Comparison of ENCODE assay signal across 29 mouse cellular contexts in the genomic region with DNA sequence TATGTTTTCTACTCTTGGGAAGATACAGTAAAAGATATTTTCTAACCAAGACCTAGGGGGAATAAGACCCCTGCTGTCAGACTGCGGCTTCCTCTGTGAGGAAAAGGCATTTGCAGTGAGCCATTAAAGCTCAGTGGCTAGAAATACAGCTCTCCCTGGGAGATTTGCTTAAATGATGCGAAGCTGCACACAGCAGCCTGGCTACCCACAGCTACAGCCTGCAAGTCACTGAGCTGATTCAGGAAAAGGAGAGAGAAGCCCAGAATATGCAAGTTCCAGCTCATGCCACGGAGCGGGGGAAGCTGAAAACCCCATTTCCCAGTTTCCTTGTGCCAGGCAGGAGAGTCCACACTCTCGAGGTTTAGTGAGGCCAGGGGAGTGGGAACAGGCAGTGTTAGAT. TPM values are rescaled to one million over a fixed set of nuclear protein-coding genes. Genes with fewer than 3 reads are reported as not detected.
DNase-seq lines count a peak whose midpoint lies in the region; ATAC-seq and TF ChIP-seq lines count a peak whose summit lies in the region.
"Had no signal": no experiment of that assay in that cellular context is flagged by ENCODE, and none has a peak within 500 bp of the region (broad histone marks: within the 10 kb centered on the region; RNA-seq: fewer than 3 reads in every experiment).

No protein-coding gene starts in this region.

- H3K9me3 ChIP-seq in hindbrain, embryonic 10.5 days, result no peaks in the 10 kb centered on the region
- H3K9me3 ChIP-seq in hindbrain, embryonic 11.5 days (ENCODE audit: control insufficient read depth, low read length), result no peaks in the 10 kb centered on the region
- H3K9me3 ChIP-seq in midbrain, embryonic 11.5 days (ENCODE audit: control insufficient read depth, low read length), result no peaks in the 10 kb centered on the region
- H3K9me3 ChIP-seq in midbrain, postnatal 0 days (ENCODE audit: low read length), result no peaks in the 10 kb centered on the region
- no peaks in the 10 kb centered on the region for H3K9me3 ChIP-seq in midbrain, embryonic 13.5 days
- H3K9me3 ChIP-seq: heart, embryonic 10.5 days; heart, embryonic 15.5 days; liver, embryonic 15.5 days had no signal

- DNase-seq in hindbrain, embryonic 10.5 days (ENCODE audit: low spot score), result no peak
- no peak for DNase-seq in hindbrain, embryonic 11.5 days (ENCODE audit: low spot score)
- DNase-seq in midbrain, embryonic 11.5 days (ENCODE audit: low spot score, missing footprints), result no peak
- DNase-seq in midbrain, postnatal 0 days (ENCODE audit: low spot score), result no peak
- DNase-seq in thymus, postnatal 0 days (ENCODE audit: low spot score), result no peak
- DNase-seq in lung, postnatal 4 days, result no peak
- DNase-seq: adrenal gland, postnatal 10 days; cerebellum, adult 18-20 months; cerebellum, postnatal 10 days; gastrocnemius, postnatal 25 days; heart, adult 11 months; kidney, adult 9 months; kidney, postnatal 10 days; layer of hippocampus, postnatal 36 days; lung, embryonic 14.5 days; right cerebral cortex, postnatal 4 days; thymus, adult 2 months; thymus, postnatal 4 days had no signal

- no peak for TF ChIP-seq CTCF in midbrain, postnatal 0 days (IDR thresholded peaks at IDR 0.05)

- 62% methylated on average over 5 of the region's 5 CpGs for WGBS in hindbrain, embryonic 10.5 days
- 57% methylated on average over 5 of the region's 5 CpGs for WGBS in hindbrain, embryonic 11.5 days
- WGBS in midbrain, embryonic 11.5 days, result 44% methylated on average over 5 of the region's 5 CpGs
- WGBS in midbrain, postnatal 0 days, result 54% methylated on average over 5 of the region's 5 CpGs
- WGBS in midbrain, embryonic 13.5 days, result 54% methylated on average over 5 of the region's 5 CpGs

- no peak overlapping the region for H3K4me3 ChIP-seq in hindbrain, embryonic 10.5 days
- H3K4me3 ChIP-seq in hindbrain, embryonic 11.5 days (ENCODE audit: low read depth, low read length), result no peak overlapping the region
- no peak overlapping the region for H3K4me3 ChIP-seq in midbrain, embryonic 11.5 days (ENCODE audit: low read depth, low read length)
- no peak overlapping the region for H3K4me3 ChIP-seq in midbrain, postnatal 0 days (ENCODE audit: low read depth, low read length)
- H3K4me3 ChIP-seq in midbrain, embryonic 13.5 days (replicated peaks), result no peak overlapping the region
- H3K4me3 ChIP-seq: erythroblast, embryonic 14.5 days; heart, embryonic 10.5 days; heart, embryonic 15.5 days; liver, embryonic 15.5 days had no signal

- H3K4me2 ChIP-seq in hindbrain, embryonic 11.5 days (replicated peaks; ENCODE audit: low read depth, low read length), result no peak overlapping the region
- no peak overlapping the region for H3K4me2 ChIP-seq in midbrain, embryonic 11.5 days
- no peak overlapping the region for H3K4me2 ChIP-seq in midbrain, postnatal 0 days (ENCODE audit: low read depth, low read length, poor library complexity, severe bottlenecking)
- no peak overlapping the region for H3K4me2 ChIP-seq in midbrain, embryonic 13.5 days (replicated peaks)
- H3K4me2 ChIP-seq: heart, embryonic 15.5 days; liver, embryonic 15.5 days; lung, embryonic 14.5 days had no signal

- peaks cover 34% of the 10 kb centered on the region for H3K4me1 ChIP-seq in hindbrain, embryonic 10.5 days (replicated peaks)
- no peaks in the 10 kb centered on the region for H3K4me1 ChIP-seq in hindbrain, embryonic 11.5 days (replicated peaks; ENCODE audit: control insufficient read depth, insufficient read depth, low read length)
- peaks cover 12% of the 10 kb centered on the region for H3K4me1 ChIP-seq in midbrain, embryonic 11.5 days (ENCODE audit: control insufficient read depth, insufficient read depth, low read length)
- no peaks in the 10 kb centered on the region; the same call in 1 of the 2 replicates for H3K4me1 ChIP-seq in midbrain, postnatal 0 days (ENCODE audit: insufficient read depth, low read length)
- peaks cover 43% of the 10 kb centered on the region for H3K4me1 ChIP-seq in midbrain, embryonic 13.5 days (replicated peaks)
- H3K4me1 ChIP-seq: liver, embryonic 15.5 days had no signal

- H3K27me3 ChIP-seq in hindbrain, embryonic 10.5 days (ENCODE audit: insufficient read depth, poor library complexity, severe bottlenecking), result peaks cover 3% of the 10 kb centered on the region; the same call in 1 of the 2 replicates
- H3K27me3 ChIP-seq in hindbrain, embryonic 11.5 days (ENCODE audit: control insufficient read depth, insufficient read depth, low read length), result no peaks in the 10 kb centered on the region
- no peaks in the 10 kb centered on the region for H3K27me3 ChIP-seq in midbrain, embryonic 11.5 days (ENCODE audit: control insufficient read depth, insufficient read depth, low read length)
- no peaks in the 10 kb centered on the region for H3K27me3 ChIP-seq in midbrain, postnatal 0 days (ENCODE audit: insufficient read depth, low read length)
- no peaks in the 10 kb centered on the region for H3K27me3 ChIP-seq in midbrain, embryonic 13.5 days
- H3K27me3 ChIP-seq: heart, embryonic 15.5 days; liver, embryonic 15.5 days; Patski had no signal

- H3K9ac ChIP-seq in hindbrain, embryonic 11.5 days (ENCODE audit: low read depth, low read length), result no peak overlapping the region
- H3K9ac ChIP-seq in midbrain, embryonic 11.5 days (ENCODE audit: low read length), result 0 out of 2 replicates have a peak overlapping the region, but pooled peaks have one; percentile 4
- no peak overlapping the region for H3K9ac ChIP-seq in midbrain, postnatal 0 days (replicated peaks; ENCODE audit: low read length, poor library complexity, severe bottlenecking)
- H3K9ac ChIP-seq in midbrain, embryonic 13.5 days (replicated peaks), result no peak overlapping the region
- H3K9ac ChIP-seq: heart, embryonic 15.5 days; liver, embryonic 15.5 days; lung, embryonic 14.5 days had no signal

- 0 out of 2 replicates have a peak overlapping the region, but pooled peaks have one; percentile 2 for H3K27ac ChIP-seq in hindbrain, embryonic 10.5 days
- H3K27ac ChIP-seq in hindbrain, embryonic 11.5 days (ENCODE audit: low read depth, low read length), result no peak overlapping the region
- H3K27ac ChIP-seq in midbrain, embryonic 11.5 days (ENCODE audit: low read depth, low read length), result no peak overlapping the region
- H3K27ac ChIP-seq in midbrain, postnatal 0 days (ENCODE audit: low read depth, low read length), result no peak overlapping the region
- H3K27ac ChIP-seq in midbrain, embryonic 13.5 days, result peak overlapping the region; percentile 62
- H3K27ac ChIP-seq: heart, embryonic 10.5 days; heart, embryonic 15.5 days; liver, embryonic 15.5 days had no signal

- H3K36me3 ChIP-seq in hindbrain, embryonic 10.5 days, result no peaks in the 10 kb centered on the region
- no peaks in the 10 kb centered on the region for H3K36me3 ChIP-seq in hindbrain, embryonic 11.5 days (ENCODE audit: control insufficient read depth, insufficient read depth, low read length)
- no peaks in the 10 kb centered on the region for H3K36me3 ChIP-seq in midbrain, embryonic 11.5 days (ENCODE audit: control insufficient read depth, insufficient read depth, low read length)
- no peaks in the 10 kb centered on the region for H3K36me3 ChIP-seq in midbrain, postnatal 0 days (ENCODE audit: insufficient read depth, low read length)
- no peaks in the 10 kb centered on the region for H3K36me3 ChIP-seq in midbrain, embryonic 13.5 days
- H3K36me3 ChIP-seq: heart, embryonic 10.5 days; heart, embryonic 15.5 days had no signal

- no peak for ATAC-seq in hindbrain, embryonic 11.5 days (ENCODE audit: low FRiP score)
- ATAC-seq in midbrain, embryonic 11.5 days (ENCODE audit: low FRiP score), result no peak
- ATAC-seq in midbrain, postnatal 0 days (ENCODE audit: low FRiP score), result no peak
- ATAC-seq in midbrain, embryonic 13.5 days, result no peak
- ATAC-seq: intestine, postnatal 0 days; Patski had no signal

RNA-seq across cellular contexts. Expression of gene Crb2, which starts 46.1 kb away (rescaled TPM):
- polyA plus RNA-seq in hindbrain, embryonic 10.5 days (2016; fragmentation: Nextera tagmentation; extraction: Ambion mirVana), result 19.5 and 20.5 TPM in 2 replicates
- polyA plus RNA-seq in hindbrain, embryonic 11.5 days (2014; fragmentation: Nextera tagmentation; extraction: Ambion mirVana), result 6.2 and 7.7 TPM in 2 replicates
- polyA plus RNA-seq in midbrain, embryonic 11.5 days (2014; fragmentation: Nextera tagmentation; extraction: Ambion mirVana), result 10.9 and 14.6 TPM in 2 replicates
- 3.7 and 4.8 TPM in 2 replicates for total RNA-seq in midbrain, postnatal 0 days (2014; rRNA removed)
- polyA plus RNA-seq in midbrain, postnatal 0 days (2015; fragmentation: Nextera tagmentation; extraction: Ambion mirVana), result 1.6 and 1.7 TPM in 2 replicates
- polyA plus RNA-seq in midbrain, embryonic 13.5 days (2015; fragmentation: Nextera tagmentation; extraction: Ambion mirVana), result 8.5 and 10.3 TPM in 2 replicates
- 0.10 and 0.17 TPM in 2 replicates for polyA plus RNA-seq in thymus, postnatal 0 days (2015; fragmentation: Nextera tagmentation; extraction: Ambion mirVana)
- total RNA-seq: common myeloid progenitor, adult 5-6 weeks; gastrocnemius, postnatal 25 days; liver, adult 2 months; megakaryocyte, adult 5-6 weeks; MEL had no signal
- polyA plus RNA-seq: erythroblast, embryonic 14.5 days had no signal

Comparison
In these comparisons a context has a peak if more than half of its experiments do, and no peak if none do; other contexts are left out.
1. H3K27ac ChIP-seq: peak in hindbrain, embryonic 10.5 days (single experiment) and midbrain, embryonic 13.5 days (single experiment); none in hindbrain, embryonic 11.5 days (single experiment), midbrain, embryonic 11.5 days (single experiment) and midbrain, postnatal 0 days (single experiment).